Mouse (Mus musculus) T-helper 17 cell (primary cell): ENCODE results near the gene Serinc4.
"Not testable (repeated sequence)": the region's sequence is repeated elsewhere in the genome, so short reads cannot be mapped to it uniquely, and the experiment has no call there.

Experiments
- in situ Hi-C, 2 experiments: fragments of 300-600 bp; cut with MboI, MseI; formaldehyde crosslinking; loops; 1 replicate in 1 of 2; 2 replicates in 1 of 2; pipeline ENCODE4 v1.15.1; 2025; ENCODE audit warnings: high pct_unique_total_duplicates in 2 of 2

Serinc4 gene

GRCm38 (mm10) chr2:121456692-121457642 is at the start of gene Serinc4:
Gene Serinc4, minus strand, starts transcription at chr2:121456781.
- in situ Hi-C loops = loop anchor here in 1 of 2 experiments (5.0 kb wide), 1 partner anchor 40 kb away; no protein-coding TSS in a partner anchor

GRCm38 (mm10) chr2:121501550-121501949 is 45.0 kb upstream of the Serinc4 start:
- in situ Hi-C loops = not testable (repeated sequence)

GRCm38 (mm10) chr2:121484403-121484802 is 27.8 kb upstream of the Serinc4 start:
- in situ Hi-C loops = not testable (repeated sequence)

- in situ Hi-C loops = no loop called here
Measured at GRCm38 (mm10) chr2:121483576-121483975, 27.0 kb upstream of the Serinc4 start.

- in situ Hi-C loops = not testable (repeated sequence)
Measured at GRCm38 (mm10) chr2:121480916-121481315, 24.3 kb upstream of the Serinc4 start.

GRCm38 (mm10) chr2:121480498-121480897 is 23.9 kb upstream of the Serinc4 start:
- in situ Hi-C loops = no loop called here

- in situ Hi-C loops = no loop called here
Measured at GRCm38 (mm10) chr2:121477491-121478266, 21.1 kb upstream of the Serinc4 start.

- in situ Hi-C loops = not testable (repeated sequence)
Measured at GRCm38 (mm10) chr2:121475306-121475705, 18.7 kb upstream of the Serinc4 start.

GRCm38 (mm10) chr2:121474180-121474535 is 17.6 kb upstream of the Serinc4 start:
- in situ Hi-C loops = loop anchor here in 1 of 2 experiments (5.0 kb wide), 1 partner anchor 33 kb away; the partner anchor contains the start of genes Mfap1a and Wdr76

- in situ Hi-C loops = loop anchor here in 1 of 2 experiments (5.0 kb wide), 1 partner anchor 34 kb away; the partner anchor contains the start of genes Mfap1a and Wdr76
Measured at GRCm38 (mm10) chr2:121473301-121474179, 17.0 kb upstream of the Serinc4 start, which contains the start of gene Mfap1b. Gene Mfap1b, minus strand, starts transcription at chr2:121474067.

GRCm38 (mm10) chr2:121472783-121473182 is 16.2 kb upstream of the Serinc4 start:
- in situ Hi-C loops = loop anchor here in 1 of 2 experiments (5.0 kb wide), 1 partner anchor 35 kb away; the partner anchor contains the start of genes Mfap1a and Wdr76

GRCm38 (mm10) chr2:121468982-121469381 is 12.4 kb upstream of the Serinc4 start:
- in situ Hi-C loops = not testable (repeated sequence)

GRCm38 (mm10) chr2:121460071-121460470 is 3.5 kb upstream of the Serinc4 start:
- in situ Hi-C loops = no loop called here

- in situ Hi-C loops = loop anchor here in 1 of 2 experiments (5.0 kb wide), 1 partner anchor 42 kb away; no protein-coding TSS in a partner anchor
Measured at GRCm38 (mm10) chr2:121455534-121455933, 1.0 kb downstream of the Serinc4 start.

GRCm38 (mm10) chr2:121453917-121454316 is 2.7 kb downstream of the Serinc4 start:
- in situ Hi-C loops = no loop called here

- in situ Hi-C loops = no loop called here
Measured at GRCm38 (mm10) chr2:121452990-121453389, 3.6 kb downstream of the Serinc4 start, which contains the start of gene Hypk. Gene Hypk, plus strand, starts transcription at chr2:121453290.

- in situ Hi-C loops = no loop called here
Measured at GRCm38 (mm10) chr2:121452361-121452760, 4.2 kb downstream of the Serinc4 start.

GRCm38 (mm10) chr2:121450093-121450492 is 6.5 kb downstream of the Serinc4 start:
- in situ Hi-C loops = no loop called here

- in situ Hi-C loops = no loop called here
Measured at GRCm38 (mm10) chr2:121449545-121450011, 7.0 kb downstream of the Serinc4 start.

- in situ Hi-C loops = no loop called here
Measured at GRCm38 (mm10) chr2:121448739-121449535, 7.6 kb downstream of the Serinc4 start, which contains the start of gene Serf2. Gene Serf2, plus strand, starts transcription at chr2:121449195.
